Mouse (Mus musculus): ENCODE measurements around the gene Vmn2r57.
"Not testable (repeated sequence)": the region's sequence is repeated elsewhere in the genome, so short reads cannot be mapped to it uniquely, and the experiment has no call there.

Gene Vmn2r57

GRCm38 (mm10) chr7:41448596-41448995, at the start of gene Vmn2r57:
Gene Vmn2r57 (minus strand): TSS chr7:41448696.
- H3K36me3 ChIP-seq (ENCODE audit: insufficient read depth, low read length); H3K9me3 ChIP-seq (ENCODE audit: low read length); H3K4me1 ChIP-seq (replicated peaks; ENCODE audit: low read depth, low read length); H3K27me3 ChIP-seq (ENCODE audit: insufficient read depth, low read length); H3K4me3 ChIP-seq (replicated peaks; ENCODE audit: low read length): not testable (repeated sequence)

- H3K4me3 ChIP-seq (replicated peaks; ENCODE audit: low read length): no peak overlapping the region
- H3K4me1 ChIP-seq (replicated peaks; ENCODE audit: low read depth, low read length): peaks cover 13% of the 10 kb centered on the region
- no peaks in the 10 kb centered on the region for H3K27me3 ChIP-seq (ENCODE audit: insufficient read depth, low read length)
- TF ChIP-seq NANOG (IDR thresholded peaks at IDR 0.05; ENCODE audit: borderline replicate concordance, low read length) (no peak), CTCF (conservative IDR thresholded peaks at IDR 0.05; ENCODE audit: low read length) (no peak), POU5F1 (IDR thresholded peaks at IDR 0.05; ENCODE audit: borderline replicate concordance, low read length) (no peak)
- peaks cover 2% of the 10 kb centered on the region for H3K9me3 ChIP-seq (ENCODE audit: low read length)
- peaks cover 3% of the 10 kb centered on the region; the same call in 1 of the 2 replicates for H3K36me3 ChIP-seq (ENCODE audit: insufficient read depth, low read length)
These were observed 49.4 kb upstream of the Vmn2r57 start for GRCm38 (mm10) chr7:41497871-41498270.

GRCm38 (mm10) chr7:41451864-41452263, 3.4 kb upstream of the Vmn2r57 start:
- Histone ChIP-seq H3K4me1 (replicated peaks; ENCODE audit: low read depth, low read length) (peaks cover 4% of the 10 kb centered on the region; the same call in 1 of the 2 replicates), H3K36me3 (ENCODE audit: insufficient read depth, low read length) (no peaks in the 10 kb centered on the region), H3K27me3 (ENCODE audit: insufficient read depth, low read length) (no peaks in the 10 kb centered on the region; the same call in 1 of the 2 replicates), H3K4me3 (replicated peaks; ENCODE audit: low read length) (peak overlapping the region; percentile 74), H3K9me3 (ENCODE audit: low read length) (no peaks in the 10 kb centered on the region)
- TF ChIP-seq NANOG (IDR thresholded peaks at IDR 0.05; ENCODE audit: borderline replicate concordance, low read length): no peak
- no peak for TF ChIP-seq POU5F1 (IDR thresholded peaks at IDR 0.05; ENCODE audit: borderline replicate concordance, low read length)
- TF ChIP-seq CTCF (conservative IDR thresholded peaks at IDR 0.05; ENCODE audit: low read length): no peak

GRCm38 (mm10) chr7:41394130-41394529, 54.4 kb downstream of the Vmn2r57 start:
- Histone ChIP-seq H3K9me3 (ENCODE audit: low read length) (no peaks in the 10 kb centered on the region), H3K27me3 (ENCODE audit: insufficient read depth, low read length) (no peaks in the 10 kb centered on the region), H3K36me3 (ENCODE audit: insufficient read depth, low read length) (no peaks in the 10 kb centered on the region; the same call in 1 of the 2 replicates), H3K4me1 (replicated peaks; ENCODE audit: low read depth, low read length) (peaks cover 11% of the 10 kb centered on the region), H3K4me3 (replicated peaks; ENCODE audit: low read length) (no peak overlapping the region)
- TF ChIP-seq POU5F1 (IDR thresholded peaks at IDR 0.05; ENCODE audit: borderline replicate concordance, low read length) (no peak), NANOG (IDR thresholded peaks at IDR 0.05; ENCODE audit: borderline replicate concordance, low read length) (no peak), CTCF (conservative IDR thresholded peaks at IDR 0.05; ENCODE audit: low read length) (no peak)

GRCm38 (mm10) chr7:41393048-41393971, 55.2 kb downstream of the Vmn2r57 start, which contains the start of gene AI987944:
Gene AI987944 (minus strand): TSS chr7:41393379.
- no peaks in the 10 kb centered on the region for H3K27me3 ChIP-seq (ENCODE audit: insufficient read depth, low read length)
- no peaks in the 10 kb centered on the region for H3K9me3 ChIP-seq (ENCODE audit: low read length)
- no peak for TF ChIP-seq CTCF (conservative IDR thresholded peaks at IDR 0.05; ENCODE audit: low read length)
- TF ChIP-seq NANOG (IDR thresholded peaks at IDR 0.05; ENCODE audit: borderline replicate concordance, low read length): peak; percentile 22; the same call in 1 of the 2 replicates
- no peaks in the 10 kb centered on the region; the same call in 1 of the 2 replicates for H3K36me3 ChIP-seq (ENCODE audit: insufficient read depth, low read length)
- H3K4me1 ChIP-seq (replicated peaks; ENCODE audit: low read depth, low read length): peaks cover 11% of the 10 kb centered on the region
- H3K4me3 ChIP-seq (replicated peaks; ENCODE audit: low read length): peak within 1 kb of the TSS; percentile 87

Data from E14TG2a.4 (cell line).